Mouse (Mus musculus): Measurements from ENCODE around the gene Il18bp.

Il18bp gene

GRCm38 (mm10) chr7:102018590-102018989 lies at the start of gene Il18bp:
Gene Il18bp, minus strand, starts transcription at chr7:102018690.
- CTCF ChIA-PET, result no interaction called here

GRCm38 (mm10) chr7:102066363-102066762 lies 47.9 kb upstream of the Il18bp start:
- CTCF ChIA-PET, result no interaction called here

- CTCF ChIA-PET, result no interaction called here
Observed at GRCm38 (mm10) chr7:102065046-102065891, 46.8 kb upstream of the Il18bp start, which contains the start of the genes Rnf121, Xndc1 and Xntrpc. Gene Rnf121, minus strand, starts transcription at chr7:102065469. Gene Xndc1, plus strand, starts transcription at chr7:102065511. Gene Xntrpc, plus strand, starts transcription at chr7:102065713.

GRCm38 (mm10) chr7:102064655-102065045 lies 46.2 kb upstream of the Il18bp start:
- CTCF ChIA-PET, result no interaction called here

GRCm38 (mm10) chr7:102063891-102064290 lies 45.4 kb upstream of the Il18bp start:
- CTCF ChIA-PET, result no interaction called here

GRCm38 (mm10) chr7:102062203-102062602 lies 43.7 kb upstream of the Il18bp start:
- CTCF ChIA-PET, result no interaction called here

- CTCF ChIA-PET, result no interaction called here
Observed at GRCm38 (mm10) chr7:102061353-102061752, 42.9 kb upstream of the Il18bp start.

- CTCF ChIA-PET, result interaction anchor here (0.7 kb wide), 1 partner anchor 23 kb away, joined by 3 read pairs; no protein-coding TSS in a partner anchor
Observed at GRCm38 (mm10) chr7:102048524-102048923, 30.0 kb upstream of the Il18bp start.

- CTCF ChIA-PET, result no interaction called here
Observed at GRCm38 (mm10) chr7:102042314-102042713, 23.8 kb upstream of the Il18bp start.

GRCm38 (mm10) chr7:102037318-102037717 lies 18.8 kb upstream of the Il18bp start:
- CTCF ChIA-PET, result interaction anchor here (0.7 kb wide), 1 partner anchor 11 kb away, joined by 5 read pairs; no protein-coding TSS in a partner anchor

- CTCF ChIA-PET, result no interaction called here
Observed at GRCm38 (mm10) chr7:102035534-102035933, 17.0 kb upstream of the Il18bp start.

GRCm38 (mm10) chr7:102034904-102035303 lies 16.4 kb upstream of the Il18bp start:
- CTCF ChIA-PET, result no interaction called here

GRCm38 (mm10) chr7:102025187-102026119 lies 7.0 kb upstream of the Il18bp start:
- CTCF ChIA-PET, result interaction anchor here (0.6 kb wide), 1 partner anchor 23 kb away, joined by 3 read pairs; no protein-coding TSS in a partner anchor

GRCm38 (mm10) chr7:102023821-102024220 lies 5.3 kb upstream of the Il18bp start:
- CTCF ChIA-PET, result no interaction called here

GRCm38 (mm10) chr7:102020934-102021333 lies 2.4 kb upstream of the Il18bp start:
- CTCF ChIA-PET, result interaction anchor here (0.7 kb wide), 1 partner anchor 87 kb away, joined by 6 read pairs; the partner anchor contains the start of gene Numa1

- CTCF ChIA-PET, result no interaction called here
Observed at GRCm38 (mm10) chr7:102019362-102019761, 872 bp upstream of the Il18bp start.

GRCm38 (mm10) chr7:102018034-102018433 lies 456 bp downstream of the Il18bp start:
- CTCF ChIA-PET, result no interaction called here

GRCm38 (mm10) chr7:102017452-102017851 lies 1.0 kb downstream of the Il18bp start:
- CTCF ChIA-PET, result no interaction called here

GRCm38 (mm10) chr7:102016936-102017335 lies 1.6 kb downstream of the Il18bp start:
- CTCF ChIA-PET, result interaction anchor here (0.7 kb wide), 1 partner anchor 910 kb away, joined by 3 read pairs; no protein-coding TSS in a partner anchor

GRCm38 (mm10) chr7:102014995-102015394 lies 3.5 kb downstream of the Il18bp start:
- CTCF ChIA-PET, result no interaction called here

GRCm38 (mm10) chr7:102013416-102013815 lies 5.1 kb downstream of the Il18bp start:
- CTCF ChIA-PET, result no interaction called here

GRCm38 (mm10) chr7:102011855-102012254 lies 6.6 kb downstream of the Il18bp start:
- CTCF ChIA-PET, result no interaction called here

Measured in spleen, embryonic (tissue).